Mouse (Mus musculus) G1E (cell line): ENCODE results near the gene Eed.

Experiments
- CTCF ChIP-seq: IDR thresholded peaks from 2 replicates; pipeline ENCODE4 v1.5.1; 2012; ENCODE audit warnings: low read depth, low read length, inconsistent platforms, mixed read lengths
- GATA1 ChIP-seq: IDR thresholded peaks from 2 replicates; pipeline ENCODE4 v1.6.1; 2012; ENCODE audit warnings: borderline replicate concordance, low read length, inconsistent platforms, mixed read lengths

- TF ChIP-seq CTCF (no peak), GATA1 (no peak)
These were observed 35.7 kb upstream of the Eed start for GRCm38 (mm10) chr7:90016459-90016858.
